Mouse (Mus musculus): Measurements from ENCODE around the gene Edc3.

DNA sequence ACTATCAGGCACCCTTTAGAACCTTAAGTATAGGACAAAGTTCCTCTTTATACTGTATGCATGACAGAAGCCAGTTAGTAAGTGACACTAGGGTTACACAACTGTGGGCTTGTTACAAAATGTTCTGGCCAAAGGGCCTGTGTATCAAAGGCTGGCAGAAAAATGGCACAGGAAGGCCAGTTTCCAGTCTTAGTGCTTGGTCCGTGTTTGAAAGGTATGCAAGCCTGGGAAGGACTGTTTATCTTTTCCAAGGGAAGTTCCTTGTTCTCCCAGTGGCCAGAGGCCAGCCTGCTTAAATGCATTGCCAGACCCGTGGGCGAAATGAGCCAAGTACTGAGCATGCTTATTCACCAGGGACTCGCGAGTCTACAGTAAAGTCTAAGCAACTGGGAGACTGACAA, 15.0 kb downstream of the Edc3 start:
- TF ChIP-seq CTCF (IDR thresholded peaks at IDR 0.05) (no peak), EP300 (IDR thresholded peaks at IDR 0.05) (peak; percentile 96)
